Mouse (Mus musculus) lung, postnatal 4 days (tissue): ENCODE results near the gene Cypt3.

Experiments
- DNase-seq, 2 experiments: peaks; one replicate each; pipeline ENCODE4 v3.0.0; 2021

The Cypt3 gene

GRCm38 (mm10) chrX:153558293-153558692 lies at the start of gene Cypt3:
Gene Cypt3, plus strand, starts transcription at chrX:153558593.
- DNase-seq: no peak

- no peak for DNase-seq
Measured at GRCm38 (mm10) chrX:153515491-153515890, 42.9 kb upstream of the Cypt3 start.

GRCm38 (mm10) chrX:153528399-153528798 lies 30.0 kb upstream of the Cypt3 start:
- no peak for DNase-seq

GRCm38 (mm10) chrX:153556634-153557033 lies 1.8 kb upstream of the Cypt3 start:
- no peak for DNase-seq

GRCm38 (mm10) chrX:153564650-153565049 lies 6.3 kb downstream of the Cypt3 start:
- no peak for DNase-seq

- DNase-seq: no peak
Measured at GRCm38 (mm10) chrX:153599583-153599982, 41.2 kb downstream of the Cypt3 start.
